Mouse (Mus musculus) liver, postnatal 0 days (tissue): Measurements from ENCODE around the gene Arhgap15.

ENCODE experiments used
- CTCF ChIP-seq: sonication (generic); IDR thresholded peaks from 2 replicates; pipeline ENCODE4 v1.5.1; 2016; ENCODE audit warnings: antibody characterized with exemption, low read depth
- EP300 ChIP-seq: IDR thresholded peaks from 2 replicates; pipeline ENCODE4 v1.6.1; 2016; ENCODE audit warnings: antibody characterized with exemption, low read depth, mild to moderate bottlenecking

DNA sequence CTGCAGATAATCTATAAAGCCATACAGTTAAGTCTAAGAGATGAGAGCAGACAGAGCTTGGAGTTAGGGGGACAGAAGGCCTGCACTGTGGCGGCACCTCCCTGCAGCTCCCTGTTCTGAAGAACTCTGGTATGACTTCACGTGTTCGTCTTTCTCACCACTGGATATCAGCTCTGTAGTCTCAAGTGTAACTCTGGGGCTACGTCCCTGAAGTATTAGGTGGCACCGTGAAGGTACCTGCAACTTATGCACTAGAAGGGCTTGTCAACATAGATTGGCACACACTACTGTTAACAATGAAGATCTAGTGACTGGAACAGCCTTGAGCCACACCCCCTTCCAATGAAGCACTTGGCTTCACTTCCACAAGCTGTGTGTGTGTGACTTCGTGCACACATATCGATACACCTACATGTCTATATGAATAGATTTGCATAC is 25.5 kb upstream of the Arhgap15 start:
- TF ChIP-seq CTCF (no peak), EP300 (no peak)
